Mouse (Mus musculus) regulatory T cell (primary cell): Measurements from ENCODE around the gene Zfp820.
"Not testable (repeated sequence)": the region's sequence is repeated elsewhere in the genome, so short reads cannot be mapped to it uniquely, and the experiment has no call there.

Source experiments
- in situ Hi-C: fragments of 300-600 bp; cut with MboI, MseI; formaldehyde crosslinking; loops from one replicate; pipeline ENCODE4 v1.15.1; 2025; ENCODE audit warnings: high pct_unique_total_duplicates

Zfp820 gene

DNA sequence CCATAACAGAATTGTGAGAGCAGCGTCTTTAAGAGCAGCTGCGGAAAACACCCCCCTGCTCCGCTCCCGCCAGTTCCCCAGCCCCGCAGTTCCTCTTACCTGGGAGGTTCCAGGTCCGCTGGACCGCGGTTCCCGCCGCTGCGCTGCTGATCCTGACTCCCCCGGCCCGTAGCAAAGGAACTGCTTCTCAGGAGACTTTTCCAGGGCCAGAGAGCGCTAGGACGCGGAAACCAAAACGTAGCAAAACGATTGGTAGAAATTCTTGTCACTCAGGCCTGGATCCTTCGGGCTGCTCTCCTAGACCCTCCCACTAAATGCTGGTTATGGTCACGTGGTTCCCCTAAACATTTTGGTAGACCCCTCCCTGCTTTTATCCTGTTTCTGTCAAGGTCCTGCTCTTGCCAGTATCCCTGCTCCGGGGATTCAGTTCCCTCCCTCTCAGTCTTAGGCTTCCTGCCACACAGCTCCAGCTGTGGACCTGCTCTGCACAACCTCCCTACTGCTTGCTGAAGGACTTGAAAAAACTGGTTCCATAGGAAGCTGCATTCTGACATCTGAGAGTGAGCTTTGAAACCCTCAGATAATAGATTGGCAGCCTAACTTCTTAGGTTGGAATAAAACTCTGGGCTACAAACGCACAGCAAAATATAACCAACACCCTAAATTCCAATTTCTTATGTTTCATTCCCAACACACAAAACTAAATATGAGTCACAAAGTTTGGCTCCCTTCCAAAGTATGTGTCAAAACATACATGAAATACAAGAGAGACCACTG, at the start of gene Zfp820:
Zfp820 (minus strand) TSS at position 228 of the 777 bp plus-strand sequence.
- in situ Hi-C loops: no loop called here

DNA sequence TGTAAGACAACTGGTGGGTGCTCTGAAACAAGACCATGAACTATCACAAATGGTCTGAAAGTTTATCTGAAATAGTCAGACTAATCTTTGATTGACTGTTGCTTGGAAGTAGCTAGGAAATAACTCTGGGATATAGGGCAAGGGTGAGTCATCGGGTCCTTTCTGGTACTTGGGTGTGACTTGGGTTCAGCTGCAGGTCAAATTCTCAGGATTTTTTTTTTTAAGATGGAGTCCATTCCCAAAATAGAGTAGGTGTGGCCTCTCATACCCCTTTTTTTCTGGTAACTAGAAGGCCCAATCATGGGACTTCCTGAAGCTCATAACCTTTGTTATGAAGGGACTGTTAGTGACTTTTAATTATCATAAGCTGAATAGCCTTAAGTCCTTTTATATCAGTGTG, 25.7 kb upstream of the Zfp820 start:
- in situ Hi-C loops: no loop called here

DNA sequence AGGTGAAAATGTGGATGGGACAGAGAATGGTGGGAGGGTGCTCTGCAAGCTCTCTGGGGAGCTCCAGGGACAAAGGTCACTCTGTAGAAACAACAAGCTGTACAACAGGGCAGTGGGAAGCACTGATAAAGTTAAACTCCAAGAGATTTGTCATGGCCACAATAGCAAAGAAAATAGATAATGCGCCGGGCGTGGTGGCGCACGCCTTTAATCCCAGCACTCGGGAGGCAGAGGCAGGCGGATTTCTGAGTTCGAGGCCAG, 680 bp upstream of the Zfp820 start:
- in situ Hi-C loops: not testable (repeated sequence)

DNA sequence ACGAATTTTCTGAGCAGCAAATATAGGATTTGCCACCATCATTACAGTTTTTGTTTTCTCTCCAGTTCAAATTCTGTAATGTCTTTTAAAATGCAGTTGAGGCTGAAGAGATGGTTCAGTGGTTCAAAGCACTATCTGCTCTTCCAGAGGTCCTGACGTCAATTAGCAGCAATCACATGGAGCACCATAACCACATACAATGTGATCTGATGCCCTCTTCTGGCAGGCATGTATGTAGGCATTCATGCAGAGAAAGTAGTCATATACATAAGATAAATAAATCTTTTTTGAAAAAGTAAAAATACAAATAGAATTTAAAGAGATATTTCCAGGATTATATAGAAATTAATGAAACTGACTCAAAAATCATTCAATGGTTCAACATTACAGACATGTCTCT, 7.1 kb downstream of the Zfp820 start:
- in situ Hi-C loops: no loop called here

DNA sequence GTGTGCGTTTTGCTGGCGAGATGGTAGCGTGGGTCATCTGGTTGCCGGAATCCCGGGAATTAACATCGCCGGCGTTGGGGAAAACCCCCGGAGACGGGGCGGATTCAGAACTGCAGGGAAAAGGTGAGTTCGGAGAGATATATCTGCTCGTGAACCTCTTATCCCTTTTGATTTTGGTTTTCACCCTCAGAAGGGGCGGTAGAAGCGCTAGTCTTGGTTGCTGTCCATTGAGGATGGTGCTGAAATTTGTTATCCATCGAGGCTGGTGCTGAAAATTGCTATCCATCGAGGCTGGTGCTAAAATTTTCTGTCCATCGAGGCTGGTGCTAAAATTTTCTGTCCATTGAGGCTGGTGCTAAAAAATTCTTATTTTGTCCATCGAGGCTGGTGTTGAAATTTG, 44.2 kb downstream of the Zfp820 start:
- in situ Hi-C loops: loop anchor here (5.0 kb wide), 1 partner anchor 431 kb away; no protein-coding TSS in a partner anchor

DNA sequence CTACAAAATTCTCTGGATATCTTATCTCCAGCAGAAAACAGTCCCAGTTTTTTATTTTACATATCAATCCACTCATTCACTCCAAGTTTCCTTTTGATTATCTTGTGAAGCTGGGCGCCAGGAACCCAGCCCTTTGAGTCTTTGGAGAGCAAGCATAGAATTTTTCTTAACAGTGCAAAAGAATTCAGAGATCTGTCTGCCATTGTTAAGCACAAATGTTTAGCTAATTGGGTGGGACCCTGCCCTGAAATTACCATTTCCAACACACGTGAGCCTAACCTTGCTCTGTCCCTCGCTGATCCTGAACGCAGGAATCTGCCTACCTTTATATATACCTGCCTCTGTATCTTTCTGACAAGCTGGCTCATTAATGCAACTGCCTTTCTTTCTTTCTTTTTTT, 53.3 kb downstream of the Zfp820 start:
- in situ Hi-C loops: no loop called here

DNA sequence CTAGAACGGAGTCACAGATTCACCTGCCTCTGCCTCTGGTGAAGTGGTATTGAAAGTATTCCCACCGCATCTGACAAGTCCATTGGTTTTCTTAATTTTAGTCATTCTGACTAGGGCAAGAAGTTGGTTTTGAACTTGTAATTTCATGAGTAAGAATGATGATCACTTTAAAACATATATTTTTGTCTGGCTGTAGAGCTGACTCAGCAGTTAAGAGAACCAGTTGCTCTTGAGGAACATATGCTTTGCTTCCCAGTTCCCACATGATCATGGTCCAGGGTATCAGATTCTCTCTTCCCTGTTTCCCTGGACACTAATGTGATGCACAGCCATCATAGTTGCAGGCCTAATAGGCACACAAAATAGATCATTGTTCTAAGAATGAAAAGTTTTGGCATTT, 75.2 kb downstream of the Zfp820 start:
- in situ Hi-C loops: no loop called here
